Mouse (Mus musculus): ENCODE data around the gene Rtn4rl1. TPM values are rescaled to one million over a fixed set of nuclear protein-coding genes. Genes with fewer than 3 reads are reported as not detected.

The Rtn4rl1 gene
- total and polyA plus RNA-seq, 2 experiments: 1.3 to 9.5 TPM

DNA sequence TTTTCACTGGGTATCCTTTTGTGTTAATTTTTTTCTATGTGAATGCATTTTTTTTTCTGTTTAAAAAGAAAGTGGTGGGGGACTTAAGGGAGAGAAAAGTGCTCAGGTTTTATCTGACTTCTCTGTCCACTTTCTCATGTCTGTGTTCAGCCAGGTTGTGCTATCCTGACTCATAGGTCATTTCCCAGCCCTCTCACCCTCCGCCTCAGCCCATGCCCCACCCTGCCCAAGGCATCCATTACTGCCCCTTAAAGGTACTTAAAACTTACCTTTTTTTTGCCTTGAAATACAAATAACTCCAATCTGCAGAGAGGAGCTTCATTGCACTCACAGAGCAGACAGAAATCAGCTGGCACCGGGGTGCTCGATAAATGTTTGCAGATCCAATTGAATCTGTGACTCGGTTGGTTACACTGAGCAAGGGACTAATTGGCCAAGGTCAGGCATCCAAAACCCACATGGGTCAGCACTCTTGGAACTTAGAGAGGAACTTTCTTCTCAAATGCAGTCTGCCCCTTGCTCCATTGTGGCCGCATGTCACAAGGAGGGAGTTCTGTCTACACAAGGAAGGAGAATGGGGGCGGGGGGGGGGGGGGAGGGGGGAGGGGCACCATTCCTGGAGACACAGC, 27.0 kb downstream of the Rtn4rl1 start:
- H3K27me3 ChIP-seq (ENCODE audit: control insufficient read depth, insufficient read depth, low read length): no peaks in the 10 kb centered on the region
- peak; percentile 84 for DNase-seq (ENCODE audit: extremely low read depth, low read depth, low spot score)
- H3K36me3 ChIP-seq (ENCODE audit: control insufficient read depth, insufficient read depth, low read length): no peaks in the 10 kb centered on the region
- no peak overlapping the region for H3K27ac ChIP-seq (replicated peaks; ENCODE audit: insufficient read depth, low read depth, low read length)
- TF ChIP-seq POLR2A (IDR thresholded peaks at IDR 0.05; ENCODE audit: extremely low read depth, insufficient read depth, low read length): no peak
- TF ChIP-seq CTCF (IDR thresholded peaks at IDR 0.05; ENCODE audit: low read depth, low read length): no peak
- H3K4me3 ChIP-seq (ENCODE audit: insufficient read depth, low read depth, low read length): no peak overlapping the region
- peaks cover 22% of the 10 kb centered on the region for H3K4me1 ChIP-seq (ENCODE audit: control insufficient read depth, insufficient read depth, low read length)
- WGBS: 23% methylated on average over 6 of the region's 6 CpGs
- H3K79me2 ChIP-seq (ENCODE audit: control insufficient read depth, insufficient read depth, low read length): peaks cover 16% of the 10 kb centered on the region; the same call in 1 of the 2 replicates
- no peak overlapping the region for H3K9ac ChIP-seq (ENCODE audit: low read depth, low read length)

GRCm38 (mm10) chr11:75224062-75224461, 30.5 kb downstream of the Rtn4rl1 start:
- no peak for TF ChIP-seq CTCF (IDR thresholded peaks at IDR 0.05; ENCODE audit: low read depth, low read length)
- Histone ChIP-seq H3K36me3 (ENCODE audit: control insufficient read depth, insufficient read depth, low read length) (no peaks in the 10 kb centered on the region), H3K27me3 (ENCODE audit: control insufficient read depth, insufficient read depth, low read length) (no peaks in the 10 kb centered on the region), H3K9ac (ENCODE audit: low read depth, low read length) (no peak overlapping the region), H3K79me2 (ENCODE audit: control insufficient read depth, insufficient read depth, low read length) (peaks cover 21% of the 10 kb centered on the region; the same call in 1 of the 2 replicates), H3K4me1 (ENCODE audit: control insufficient read depth, insufficient read depth, low read length) (peaks cover 15% of the 10 kb centered on the region), H3K4me3 (ENCODE audit: insufficient read depth, low read depth, low read length) (no peak overlapping the region), H3K27ac (replicated peaks; ENCODE audit: insufficient read depth, low read depth, low read length) (no peak overlapping the region)
- DNase-seq (ENCODE audit: extremely low read depth, low read depth, low spot score): no peak
- 98% methylated on average over 12 of the region's 12 CpGs for WGBS

DNA sequence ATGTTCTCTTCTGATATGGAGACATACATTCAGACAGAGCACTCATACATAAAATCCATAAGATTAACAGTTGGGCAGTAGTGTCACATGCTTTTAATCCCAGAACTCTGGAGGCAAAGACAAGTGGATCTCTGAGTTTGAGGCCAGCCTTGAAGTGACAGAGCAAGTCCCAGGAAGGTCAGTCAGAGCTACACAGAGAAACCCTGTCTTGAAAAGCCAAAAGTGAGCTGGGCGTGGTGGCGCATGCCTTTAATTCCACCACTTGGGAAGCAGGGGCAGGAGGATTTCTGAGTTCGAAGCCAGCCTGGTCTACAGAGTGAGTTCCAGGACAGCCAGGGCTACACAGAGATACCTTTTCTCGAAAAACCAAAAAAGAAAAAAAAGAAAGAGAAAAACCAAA, 31.3 kb downstream of the Rtn4rl1 start:
- H3K4me3 ChIP-seq (ENCODE audit: insufficient read depth, low read depth, low read length): no peak overlapping the region
- peaks cover 10% of the 10 kb centered on the region for H3K4me1 ChIP-seq (ENCODE audit: control insufficient read depth, insufficient read depth, low read length)
- H3K79me2 ChIP-seq (ENCODE audit: control insufficient read depth, insufficient read depth, low read length): peaks cover 21% of the 10 kb centered on the region; the same call in 1 of the 2 replicates
- no peak for DNase-seq (ENCODE audit: extremely low read depth, low read depth, low spot score)
- H3K27me3 ChIP-seq (ENCODE audit: control insufficient read depth, insufficient read depth, low read length): no peaks in the 10 kb centered on the region
- no peaks in the 10 kb centered on the region for H3K36me3 ChIP-seq (ENCODE audit: control insufficient read depth, insufficient read depth, low read length)
- no peak for TF ChIP-seq POLR2A (IDR thresholded peaks at IDR 0.05; ENCODE audit: extremely low read depth, insufficient read depth, low read length)
- H3K9ac ChIP-seq (ENCODE audit: low read depth, low read length): no peak overlapping the region
- H3K27ac ChIP-seq (replicated peaks; ENCODE audit: insufficient read depth, low read depth, low read length): no peak overlapping the region
- 91% methylated on average over 4 of the region's 4 CpGs for WGBS

GRCm38 (mm10) chr11:75227632-75228031, 34.0 kb downstream of the Rtn4rl1 start:
- no peak overlapping the region for H3K27ac ChIP-seq (replicated peaks; ENCODE audit: insufficient read depth, low read depth, low read length)
- H3K79me2 ChIP-seq (ENCODE audit: control insufficient read depth, insufficient read depth, low read length): peaks cover 28% of the 10 kb centered on the region; the same call in 1 of the 2 replicates
- H3K4me1 ChIP-seq (ENCODE audit: control insufficient read depth, insufficient read depth, low read length): peaks cover 8% of the 10 kb centered on the region; the same call in 1 of the 2 replicates
- DNase-seq (ENCODE audit: extremely low read depth, low read depth, low spot score): no peak
- no peaks in the 10 kb centered on the region for H3K27me3 ChIP-seq (ENCODE audit: control insufficient read depth, insufficient read depth, low read length)
- H3K36me3 ChIP-seq (ENCODE audit: control insufficient read depth, insufficient read depth, low read length): no peaks in the 10 kb centered on the region
- TF ChIP-seq POLR2A (IDR thresholded peaks at IDR 0.05; ENCODE audit: extremely low read depth, insufficient read depth, low read length) (no peak), CTCF (IDR thresholded peaks at IDR 0.05; ENCODE audit: low read depth, low read length) (no peak)
- H3K4me3 ChIP-seq (ENCODE audit: insufficient read depth, low read depth, low read length): no peak overlapping the region
- WGBS: 74% methylated on average over 3 of the region's 3 CpGs
- H3K9ac ChIP-seq (ENCODE audit: low read depth, low read length): no peak overlapping the region

DNA sequence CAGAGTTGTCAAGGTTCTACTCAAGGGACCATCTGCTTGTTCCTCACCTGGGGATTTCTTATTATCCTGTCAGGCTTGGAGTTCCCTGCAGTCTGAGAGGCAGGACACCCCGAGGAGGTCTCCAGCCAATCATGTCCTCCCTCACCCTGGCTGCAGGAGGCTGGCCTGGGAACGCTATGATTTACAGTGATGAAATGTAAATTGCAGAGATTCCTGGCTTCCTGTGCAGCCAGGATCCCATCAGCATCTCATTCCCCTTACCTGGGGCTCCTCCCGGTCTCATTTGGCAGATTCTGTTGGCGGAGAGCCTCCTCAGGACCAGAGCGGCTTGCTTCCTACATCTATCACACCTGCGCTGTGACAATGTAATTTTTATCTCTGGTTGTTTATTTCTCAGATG, 35.7 kb downstream of the Rtn4rl1 start:
- TF ChIP-seq CTCF (IDR thresholded peaks at IDR 0.05; ENCODE audit: low read depth, low read length): no peak
- TF ChIP-seq POLR2A (IDR thresholded peaks at IDR 0.05; ENCODE audit: extremely low read depth, insufficient read depth, low read length): no peak
- DNase-seq (ENCODE audit: extremely low read depth, low read depth, low spot score): no peak
- no peaks in the 10 kb centered on the region for H3K27me3 ChIP-seq (ENCODE audit: control insufficient read depth, insufficient read depth, low read length)
- H3K4me3 ChIP-seq (ENCODE audit: insufficient read depth, low read depth, low read length): no peak overlapping the region
- H3K27ac ChIP-seq (replicated peaks; ENCODE audit: insufficient read depth, low read depth, low read length): no peak overlapping the region
- H3K4me1 ChIP-seq (ENCODE audit: control insufficient read depth, insufficient read depth, low read length): peaks cover 8% of the 10 kb centered on the region; the same call in 1 of the 2 replicates
- WGBS: 94% methylated on average over 6 of the region's 6 CpGs
- H3K36me3 ChIP-seq (ENCODE audit: control insufficient read depth, insufficient read depth, low read length): no peaks in the 10 kb centered on the region
- H3K79me2 ChIP-seq (ENCODE audit: control insufficient read depth, insufficient read depth, low read length): peaks cover 32% of the 10 kb centered on the region; the same call in 1 of the 2 replicates
- no peak overlapping the region for H3K9ac ChIP-seq (ENCODE audit: low read depth, low read length)

GRCm38 (mm10) chr11:75230272-75230760, 36.7 kb downstream of the Rtn4rl1 start:
- H3K27ac ChIP-seq (replicated peaks; ENCODE audit: insufficient read depth, low read depth, low read length): no peak overlapping the region
- H3K36me3 ChIP-seq (ENCODE audit: control insufficient read depth, insufficient read depth, low read length): no peaks in the 10 kb centered on the region
- no peak for TF ChIP-seq CTCF (IDR thresholded peaks at IDR 0.05; ENCODE audit: low read depth, low read length)
- TF ChIP-seq POLR2A (IDR thresholded peaks at IDR 0.05; ENCODE audit: extremely low read depth, insufficient read depth, low read length): no peak
- H3K27me3 ChIP-seq (ENCODE audit: control insufficient read depth, insufficient read depth, low read length): no peaks in the 10 kb centered on the region
- 87% methylated on average over 6 of the region's 6 CpGs for WGBS
- H3K79me2 ChIP-seq (ENCODE audit: control insufficient read depth, insufficient read depth, low read length): peaks cover 41% of the 10 kb centered on the region
- H3K9ac ChIP-seq (ENCODE audit: low read depth, low read length): no peak overlapping the region
- no peak for DNase-seq (ENCODE audit: extremely low read depth, low read depth, low spot score)
- H3K4me1 ChIP-seq (ENCODE audit: control insufficient read depth, insufficient read depth, low read length): peaks cover 6% of the 10 kb centered on the region; the same call in 1 of the 2 replicates
- no peak overlapping the region for H3K4me3 ChIP-seq (ENCODE audit: insufficient read depth, low read depth, low read length)

All from liver, adult 2 months (tissue).